Mouse (Mus musculus) B cell, adult 67 days (primary cell): ENCODE data around the gene Gp5. TPM values are rescaled to one million over a fixed set of nuclear protein-coding genes. Genes with fewer than 3 reads are reported as not detected.

Experiments used
- total RNA-seq, 2 experiments: library from RNA; stranded (reverse); gene quantifications; 4 replicates each; pipeline ENCODE4 v1.2.4; 2023

Gene Gp5
- 1 to 10 TPM in 1 of 2 experiments, under 1 TPM in 1; 0.87 to 1.2 TPM for total RNA-seq

DNA sequence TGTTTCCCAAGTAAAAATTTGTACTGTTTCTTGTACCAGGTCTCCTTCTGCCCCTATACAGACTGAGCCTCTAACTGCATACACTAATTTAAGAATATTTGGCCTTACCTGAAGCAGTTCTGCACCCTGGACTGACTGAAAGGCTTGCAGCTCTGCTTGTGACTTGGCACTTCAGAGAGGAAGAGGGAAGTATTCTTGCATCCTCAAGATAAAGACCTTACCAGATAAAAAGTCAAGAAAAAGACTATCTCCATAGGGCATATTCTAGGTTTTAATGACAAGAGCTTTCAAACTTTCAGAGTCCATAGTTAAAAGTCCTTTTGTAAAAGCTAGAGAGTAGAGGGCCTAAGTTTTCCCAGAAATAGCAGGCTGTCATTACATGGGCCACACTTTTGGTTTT lies at the start of gene Gp5:
Gene Gp5 (minus strand): TSS at position 133 of the 400 bp plus-strand sequence.

GRCm38 (mm10) chr16:30282844-30283495 lies 27.6 kb downstream of the Gp5 start, which contains the start of gene Lrrc15:
Gene Lrrc15, minus strand, starts transcription at chr16:30283256.

DNA sequence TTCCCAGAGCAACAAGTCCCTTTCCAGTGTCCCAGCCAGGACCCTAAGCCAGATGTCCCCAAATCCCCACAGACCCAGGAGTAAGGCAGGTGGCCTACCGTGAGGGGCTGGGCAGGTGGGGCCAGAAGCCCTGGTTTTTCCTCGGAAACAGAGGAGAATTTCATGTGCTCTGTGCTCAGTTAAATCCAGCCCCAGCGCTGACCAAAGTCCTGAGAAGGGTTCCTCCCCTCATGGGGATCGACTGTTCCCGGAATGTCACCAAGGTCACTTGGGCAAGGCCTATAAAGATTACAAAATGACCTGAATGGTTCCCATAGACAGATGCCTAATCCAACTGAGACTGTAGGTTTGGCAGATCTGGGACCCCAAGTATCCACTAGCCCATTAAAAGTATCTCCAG lies 43.2 kb downstream of the Gp5 start, which contains the start of gene Cpn2:
Gene Cpn2 (minus strand): TSS at position 141 of the 400 bp plus-strand sequence.

Other genes with a start within 250 kb of the Gp5 start
- 10 to 100 TPM; 75.7 to 86.6 TPM for gene Hes1, start 246.4 kb downstream of the Gp5 start, total RNA-seq
- not detected for gene Cpn2, start 43.3 kb downstream of the Gp5 start, total RNA-seq
- gene Lrrc15, start 27.5 kb downstream of the Gp5 start, total RNA-seq = not detected
- gene Atp13a3, start 95.2 kb upstream of the Gp5 start, total RNA-seq = 10 to 100 TPM; 81.0 to 84.7 TPM
- under 1 TPM in 1 of 2 experiments, not detected in 1; 0.58 TPM for gene Tmem44, start 240.1 kb upstream of the Gp5 start, total RNA-seq